Mouse (Mus musculus) hindbrain, postnatal 0 days (tissue): ENCODE results near the gene Zfp786. TPM values are rescaled to one million over a fixed set of nuclear protein-coding genes. Genes with fewer than 3 reads are reported as not detected.
"Not testable (repeated sequence)": the region's sequence is repeated elsewhere in the genome, so short reads cannot be mapped to it uniquely, and the experiment has no call there.

Experiments
- ATAC-seq: fragments of 200-750 bp; cut with Nextera tagmentation; 2 replicates; pipeline ENCODE4 v1.8.0; 2017; ENCODE audit warnings: mild to moderate bottlenecking, moderate TSS enrichment, moderate library complexity
- DNase-seq: peaks from one replicate; pipeline ENCODE4 v3.0.0-alpha.2; 2015; ENCODE audit warnings: low spot score
- H3K27ac ChIP-seq: fragments of 300-500 bp; sonication (generic); 2 replicates; pipeline ENCODE4 v1.5.1; 2014; ENCODE audit warnings: mild to moderate bottlenecking
- H3K27me3 ChIP-seq: fragments of 300-500 bp; sonication (generic); 2 replicates; pipeline ENCODE4 v1.6.1; 2014; ENCODE audit warnings: low read length, mixed read lengths; ENCODE audit not compliant: insufficient read depth
- H3K36me3 ChIP-seq: fragments of 300-500 bp; sonication (generic); 2 replicates; pipeline ENCODE4 v1.6.1; 2014; ENCODE audit warnings: low read length, mixed read lengths; ENCODE audit not compliant: insufficient read depth
- H3K4me1 ChIP-seq: fragments of 300-500 bp; sonication (generic); 2 replicates; pipeline ENCODE4 v1.6.1; 2014; ENCODE audit warnings: antibody characterized with exemption, low read length, mixed read lengths; ENCODE audit not compliant: insufficient read depth
- H3K4me2 ChIP-seq: fragments of 300-500 bp; sonication (generic); 2 replicates; pipeline ENCODE4 v1.6.1; 2014; ENCODE audit warnings: low read depth, mild to moderate bottlenecking, low read length, moderate library complexity, mixed read lengths
- H3K4me3 ChIP-seq: fragments of 300-500 bp; sonication (generic); 2 replicates; pipeline ENCODE4 v1.5.1; 2014; ENCODE audit warnings: low read length
- H3K9ac ChIP-seq: fragments of 300-500 bp; sonication (generic); replicated peaks from 2 replicates; pipeline ENCODE4 v1.6.1; 2014; ENCODE audit warnings: mild to moderate bottlenecking, low read length, moderate library complexity, mixed read lengths
- H3K9me3 ChIP-seq: fragments of 300-500 bp; sonication (generic); 2 replicates; pipeline ENCODE4 v1.6.1; 2016; ENCODE audit warnings: low read length, mixed read lengths
- CTCF ChIP-seq: IDR thresholded peaks from 2 replicates; pipeline ENCODE4 v1.5.1; 2016; ENCODE audit warnings: antibody characterized with exemption, control low read depth, low read depth
- WGBS: fragments of 180-500 bp; shearing (Covaris S2); extraction: QIAGEN DNeasy Blood & Tissue Kit; methylation state at CpG from one replicate; pipeline ENCODE4 v1.1.7; 2014; 5-methylcytosine and 5-hydroxymethylcytosine counted together
- polyA plus RNA-seq: library from polyadenylated mRNA; unstranded; fragments of >200 nt; fragmentation: Nextera tagmentation; extraction: Ambion mirVana; gene quantifications from 2 replicates; pipeline ENCODE4 v1.2.1, GENCODE M21; 2015
- total RNA-seq: library from RNA; depleted of rRNA; stranded (reverse); fragments of >200 nt; gene quantifications from 2 replicates; pipeline ENCODE4 v1.2.3, GENCODE M21; 2014

Zfp786 gene
- total and polyA plus RNA-seq, 2 experiments from 2014 or later: 6.3 to 16.6 TPM

DNA sequence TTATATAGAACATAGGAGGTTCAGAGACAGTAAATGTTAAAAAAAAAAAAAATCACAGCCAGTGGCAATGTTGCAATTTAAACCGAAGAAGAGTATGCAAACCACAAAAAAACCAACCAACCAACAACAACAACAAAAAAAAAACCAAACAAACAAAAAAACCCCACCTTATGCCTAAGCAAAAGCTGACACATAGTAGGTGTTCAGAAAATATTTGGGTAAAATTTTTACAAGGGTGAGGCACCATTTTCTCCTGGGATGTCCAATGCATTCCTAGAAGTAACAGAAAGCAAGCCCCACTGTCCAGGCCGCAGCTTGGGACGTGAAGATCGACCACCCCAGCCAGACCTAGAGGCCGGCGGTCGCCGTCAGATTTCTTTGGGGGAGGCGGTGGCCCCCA is 46.4 kb upstream of the Zfp786 start, which contains the start of gene Zfp282:
Gene Zfp282, plus strand, starts transcription at position 147 of the 400 bp plus-strand sequence.
- ATAC-seq: no peak
- H3K4me2 ChIP-seq: peak within 1 kb of the TSS; percentile 89
- H3K9me3 ChIP-seq: no peaks in the 10 kb centered on the region
- peaks cover 20% of the 10 kb centered on the region; the same call in 1 of the 2 replicates for H3K36me3 ChIP-seq
- peak within 1 kb of the TSS; percentile 97 for H3K9ac ChIP-seq
- H3K4me3 ChIP-seq: peak within 1 kb of the TSS; percentile 92
- H3K27ac ChIP-seq: peak within 1 kb of the TSS; percentile 97
- peaks cover 13% of the 10 kb centered on the region for H3K4me1 ChIP-seq
- no peak for DNase-seq
- no peaks in the 10 kb centered on the region for H3K27me3 ChIP-seq
- TF ChIP-seq CTCF: no peak
- 7% methylated on average over 9 of the region's 9 CpGs for WGBS

DNA sequence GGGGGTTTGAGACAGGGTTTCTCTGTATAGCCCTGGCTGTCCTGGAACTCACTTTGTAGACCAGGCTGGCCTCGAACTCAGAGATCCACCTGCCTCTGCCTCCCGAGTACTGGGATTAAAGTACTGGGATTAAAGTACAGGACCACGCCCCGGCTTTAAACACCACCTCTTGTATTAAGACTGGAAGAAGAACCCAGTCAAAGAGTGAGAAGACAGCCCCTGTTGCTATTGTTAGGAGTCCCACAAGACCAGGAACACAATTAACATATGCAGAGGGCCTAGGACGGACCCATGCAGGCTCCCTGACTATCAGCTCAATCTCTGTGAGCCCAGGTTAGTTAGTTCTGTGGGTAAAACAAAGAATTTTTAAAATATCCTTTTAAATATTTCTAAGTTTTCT is 41.6 kb upstream of the Zfp786 start:
- no peak overlapping the region for H3K4me3 ChIP-seq
- no peak overlapping the region for H3K27ac ChIP-seq
- H3K27me3 ChIP-seq: no peaks in the 10 kb centered on the region
- H3K4me2 ChIP-seq: no peak overlapping the region
- 86% methylated on average over 5 of the region's 5 CpGs for WGBS
- H3K4me1 ChIP-seq: no peaks in the 10 kb centered on the region
- peaks cover 9% of the 10 kb centered on the region for H3K36me3 ChIP-seq
- no peak for TF ChIP-seq CTCF
- DNase-seq (no peak), ATAC-seq (no peak)
- no peaks in the 10 kb centered on the region for H3K9me3 ChIP-seq
- no peak overlapping the region for H3K9ac ChIP-seq

DNA sequence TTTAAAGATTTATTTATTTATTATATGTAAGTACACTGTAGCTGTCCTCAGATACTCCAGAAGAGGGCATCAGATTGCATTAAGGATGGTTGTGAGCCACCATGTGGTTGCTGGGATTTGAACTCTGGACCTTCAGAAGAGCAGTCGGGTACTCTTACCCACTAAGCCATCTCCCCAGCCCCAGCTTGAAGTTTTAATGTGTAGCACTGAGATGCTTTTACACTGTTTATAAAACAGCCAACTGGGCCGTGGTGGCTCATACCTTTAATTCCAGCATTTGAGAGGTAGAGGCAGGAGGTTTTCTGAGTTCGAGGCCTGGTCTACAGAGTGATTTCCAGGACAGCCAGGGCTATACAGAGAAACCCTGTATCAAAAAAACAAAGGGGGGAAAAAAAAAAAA is 27.1 kb upstream of the Zfp786 start:
- H3K36me3 ChIP-seq: peaks cover 17% of the 10 kb centered on the region
- not testable (repeated sequence) for H3K27me3 ChIP-seq, H3K9ac ChIP-seq, H3K4me2 ChIP-seq, DNase-seq, ATAC-seq, H3K27ac ChIP-seq, H3K9me3 ChIP-seq, H3K4me3 ChIP-seq, H3K4me1 ChIP-seq
- WGBS: 92% methylated on average over 3 of the region's 3 CpGs

DNA sequence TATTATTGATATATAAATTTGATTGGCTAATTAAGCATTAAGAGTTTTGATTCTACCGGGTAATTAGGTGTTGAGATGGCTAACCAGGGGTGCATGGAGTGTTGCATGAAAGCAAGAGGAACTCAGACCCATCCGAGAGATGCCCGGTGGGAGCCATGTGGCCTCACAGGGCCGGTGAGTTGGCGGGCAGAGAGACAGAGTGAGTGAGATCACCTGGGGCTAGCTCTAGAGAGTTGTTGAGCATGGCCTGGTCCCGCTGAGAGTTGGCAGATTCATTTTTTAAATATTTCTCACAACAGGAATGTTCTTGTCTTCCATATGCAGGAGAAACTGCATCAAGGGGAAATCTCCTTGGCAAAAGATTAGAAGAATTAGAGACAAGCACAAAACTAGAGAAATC is 26.6 kb upstream of the Zfp786 start:
- WGBS: 93% methylated on average over 6 of the region's 6 CpGs
- DNase-seq: no peak
- no peak for TF ChIP-seq CTCF
- H3K4me2 ChIP-seq: no peak overlapping the region
- no peaks in the 10 kb centered on the region for H3K27me3 ChIP-seq
- peaks cover 16% of the 10 kb centered on the region for H3K36me3 ChIP-seq
- no peak overlapping the region for H3K4me3 ChIP-seq
- H3K9me3 ChIP-seq: no peaks in the 10 kb centered on the region
- no peaks in the 10 kb centered on the region for H3K4me1 ChIP-seq
- H3K27ac ChIP-seq: no peak overlapping the region
- no peak overlapping the region for H3K9ac ChIP-seq
- ATAC-seq: no peak

DNA sequence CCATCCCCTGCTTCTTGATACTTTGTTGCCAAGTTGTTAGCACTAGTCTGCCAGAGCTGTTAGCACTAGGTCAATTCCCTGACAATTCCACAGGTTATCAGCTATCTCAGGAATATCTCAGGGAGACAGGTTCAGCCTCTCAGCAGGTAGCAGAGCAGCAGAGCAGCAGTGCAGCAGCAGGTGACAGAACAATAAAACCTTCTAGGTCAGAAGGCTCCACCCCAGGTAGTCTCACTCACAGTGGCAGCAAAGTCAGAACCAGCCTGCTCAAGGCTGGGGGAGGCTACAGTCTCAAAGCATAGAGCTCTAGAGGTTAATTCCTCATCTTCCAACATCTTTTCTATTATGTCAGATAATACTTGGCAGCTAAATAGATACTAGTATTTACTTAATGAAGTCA is 15.1 kb upstream of the Zfp786 start:
- H3K27me3 ChIP-seq: no peaks in the 10 kb centered on the region
- no peak for TF ChIP-seq CTCF
- no peak overlapping the region for H3K9ac ChIP-seq
- H3K9me3 ChIP-seq: no peaks in the 10 kb centered on the region
- H3K4me1 ChIP-seq: no peaks in the 10 kb centered on the region
- H3K4me3 ChIP-seq: no peak overlapping the region
- ATAC-seq (no peak), DNase-seq (no peak)
- no peak overlapping the region for H3K27ac ChIP-seq
- no peaks in the 10 kb centered on the region for H3K36me3 ChIP-seq
- H3K4me2 ChIP-seq: no peak overlapping the region

DNA sequence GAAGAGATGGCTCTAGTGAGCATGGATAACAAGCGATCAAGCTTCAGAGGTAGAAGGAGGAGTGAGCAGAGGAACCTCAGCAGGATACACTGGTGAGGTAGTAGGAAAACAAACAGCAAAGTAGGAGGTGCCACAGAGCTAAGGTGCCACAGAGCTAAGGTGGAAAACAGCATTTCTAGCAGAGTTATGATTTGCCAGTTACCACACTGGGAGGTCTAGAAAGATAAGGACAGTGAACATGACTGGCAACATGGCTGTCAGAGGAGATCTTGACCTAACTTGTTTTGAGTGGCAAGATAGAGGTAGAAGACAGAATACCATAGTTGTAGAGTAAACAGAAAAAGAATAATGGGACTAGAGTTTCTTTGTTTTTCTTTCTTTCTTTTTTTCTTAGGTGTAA is 11.7 kb upstream of the Zfp786 start:
- Histone ChIP-seq H3K27ac (no peak overlapping the region), H3K4me1 (peaks cover 8% of the 10 kb centered on the region), H3K27me3 (no peaks in the 10 kb centered on the region), H3K4me2 (no peak overlapping the region), H3K4me3 (no peak overlapping the region), H3K9ac (no peak overlapping the region), H3K9me3 (no peaks in the 10 kb centered on the region), H3K36me3 (0 out of 2 replicates have a peak, but pooled peaks cover 6% of the 10 kb centered on the region)
- DNase-seq (no peak), ATAC-seq (no peak)
- TF ChIP-seq CTCF: no peak
- WGBS: 93% methylated on average over 1 of the region's 1 CpGs

DNA sequence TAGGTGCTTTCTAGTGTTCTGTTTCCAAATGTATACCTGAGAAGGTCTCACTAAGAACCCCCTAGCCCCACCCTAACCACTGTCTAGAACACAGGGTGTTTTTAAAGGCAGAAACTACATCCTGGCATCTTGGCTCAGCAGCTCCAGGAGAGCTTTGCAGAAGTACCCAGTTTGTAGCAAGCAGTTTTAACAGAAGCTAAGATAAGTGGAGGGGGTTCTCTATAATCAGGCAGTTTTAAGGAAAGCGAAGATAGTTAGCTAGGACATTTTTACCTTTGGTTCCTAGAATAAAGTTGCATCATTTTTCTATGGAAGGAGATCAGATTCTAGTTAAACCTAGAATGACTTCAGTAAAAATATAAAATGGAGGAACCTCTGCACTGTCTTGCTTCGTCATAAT is 11.2 kb upstream of the Zfp786 start:
- WGBS: 92% methylated on average over 2 of the region's 2 CpGs
- H3K4me2 ChIP-seq: no peak overlapping the region
- H3K36me3 ChIP-seq: 0 out of 2 replicates have a peak, but pooled peaks cover 6% of the 10 kb centered on the region
- H3K9me3 ChIP-seq: no peaks in the 10 kb centered on the region
- ATAC-seq (no peak), DNase-seq (no peak)
- peaks cover 8% of the 10 kb centered on the region for H3K4me1 ChIP-seq
- no peaks in the 10 kb centered on the region for H3K27me3 ChIP-seq
- no peak overlapping the region for H3K27ac ChIP-seq
- H3K9ac ChIP-seq: no peak overlapping the region
- TF ChIP-seq CTCF: no peak
- no peak overlapping the region for H3K4me3 ChIP-seq
